Mouse (Mus musculus): Measurements from ENCODE around the gene Gm34653.
A peak's percentile ranks its signal among the peaks of the same experiment; 100 is the strongest.
"Not testable (repeated sequence)": the region's sequence is repeated elsewhere in the genome, so short reads cannot be mapped to it uniquely, and the experiment has no call there.

The Gm34653 gene

GRCm38 (mm10) chr2:34832766-34833457, at the start of gene Gm34653:
TSS of gene Gm34653 (plus strand) at chr2:34833007.
- DNase-seq (ENCODE audit: low spot score in 2 of 2) = not testable (repeated sequence)

GRCm38 (mm10) chr2:34783064-34784020, 49.5 kb upstream of the Gm34653 start:
- peak; percentile 77 to 79 for DNase-seq (ENCODE audit: low spot score in 2 of 2)

- DNase-seq (ENCODE audit: low spot score in 2 of 2) = peak; percentile 74 to 85
These were observed 48.7 kb upstream of the Gm34653 start for GRCm38 (mm10) chr2:34784085-34784484.

GRCm38 (mm10) chr2:34790282-34790681, 42.5 kb upstream of the Gm34653 start:
- DNase-seq (ENCODE audit: low spot score in 2 of 2) = peak in 1 of 2 experiments; percentile 36

GRCm38 (mm10) chr2:34792543-34792942, 40.3 kb upstream of the Gm34653 start:
- not testable (repeated sequence) for DNase-seq (ENCODE audit: low spot score in 2 of 2)

GRCm38 (mm10) chr2:34794511-34794910, 38.3 kb upstream of the Gm34653 start:
- DNase-seq (ENCODE audit: low spot score in 2 of 2) = no peak

- DNase-seq (ENCODE audit: low spot score in 2 of 2) = peak in 1 of 2 experiments; percentile 56
These were observed 37.4 kb upstream of the Gm34653 start for GRCm38 (mm10) chr2:34795426-34795825.

GRCm38 (mm10) chr2:34799357-34800256, 33.2 kb upstream of the Gm34653 start, which contains the start of gene Rabepk:
TSS of gene Rabepk (minus strand) at chr2:34799912.
- DNase-seq (ENCODE audit: low spot score in 2 of 2) = peak; percentile 85 to 90

- no peak for DNase-seq (ENCODE audit: low spot score in 2 of 2)
These were observed 32.4 kb upstream of the Gm34653 start for GRCm38 (mm10) chr2:34800371-34800770.

GRCm38 (mm10) chr2:34801516-34802482, 31.0 kb upstream of the Gm34653 start:
- DNase-seq (ENCODE audit: low spot score in 2 of 2) = peak; percentile 95 to 96

GRCm38 (mm10) chr2:34802565-34803245, 30.1 kb upstream of the Gm34653 start:
- DNase-seq (ENCODE audit: low spot score in 2 of 2) = peak; percentile 42 to 70

- DNase-seq (ENCODE audit: low spot score in 2 of 2) = no peak
These were observed 29.1 kb upstream of the Gm34653 start for GRCm38 (mm10) chr2:34803746-34804145.

GRCm38 (mm10) chr2:34804172-34804571, 28.6 kb upstream of the Gm34653 start:
- DNase-seq (ENCODE audit: low spot score in 2 of 2) = no peak

- DNase-seq (ENCODE audit: low spot score in 2 of 2) = peak in 1 of 2 experiments; percentile 46
These were observed 28.0 kb upstream of the Gm34653 start for GRCm38 (mm10) chr2:34804815-34805214.

- DNase-seq (ENCODE audit: low spot score in 2 of 2) = no peak
These were observed 27.4 kb upstream of the Gm34653 start for GRCm38 (mm10) chr2:34805364-34805950.

GRCm38 (mm10) chr2:34808057-34808456, 24.8 kb upstream of the Gm34653 start:
- no peak for DNase-seq (ENCODE audit: low spot score in 2 of 2)

GRCm38 (mm10) chr2:34809568-34809967, 23.2 kb upstream of the Gm34653 start:
- no peak for DNase-seq (ENCODE audit: low spot score in 2 of 2)

GRCm38 (mm10) chr2:34810775-34811174, 22.0 kb upstream of the Gm34653 start:
- no peak for DNase-seq (ENCODE audit: low spot score in 2 of 2)

GRCm38 (mm10) chr2:34812706-34813105, 20.1 kb upstream of the Gm34653 start:
- DNase-seq (ENCODE audit: low spot score in 2 of 2) = no peak
